Mouse (Mus musculus) layer of hippocampus, adult 6 months (tissue): Measurements from ENCODE around the gene Lamp5. TPM values are rescaled to one million over a fixed set of nuclear protein-coding genes. Genes with fewer than 3 reads are reported as not detected.

Experiments used
- long read RNA-seq, 2 experiments: library from polyadenylated mRNA; unstranded; transcript quantifications; one replicate each; pipeline ENCODE4 v2.0.0; 2019 to 2020
- polyA plus RNA-seq: library from polyadenylated mRNA; unstranded; fragments of <200 nt; fragmentation: Nextera tagmentation; gene quantifications from 2 replicates; pipeline ENCODE4 v1.2.3, GENCODE M21; 2021

Gene Lamp5
- polyA plus RNA-seq, result 52.5 and 54.8 TPM in 2 replicates
- long read RNA-seq, experiment 1, transcript Lamp5-201 (6 exons, 1,955 nt), result major isoform, 64 of 80 reads
- long read RNA-seq, experiment 1, partial matches to known transcripts, result 5 of 80 reads
- long read RNA-seq, experiment 1, other reads (novel, unspliced or antisense), result 7 of 80 reads
- long read RNA-seq, experiment 2, transcript Lamp5-202 (4 exons, 1,384 nt), result minor isoform, 9 of 200 reads
- long read RNA-seq, experiment 2, transcript Lamp5-201 (6 exons, 1,955 nt), result major isoform, 175 of 200 reads
- long read RNA-seq, experiment 2, partial matches to known transcripts, result 8 of 200 reads
- long read RNA-seq, experiment 2, other reads (novel, unspliced or antisense), result 8 of 200 reads

DNA sequence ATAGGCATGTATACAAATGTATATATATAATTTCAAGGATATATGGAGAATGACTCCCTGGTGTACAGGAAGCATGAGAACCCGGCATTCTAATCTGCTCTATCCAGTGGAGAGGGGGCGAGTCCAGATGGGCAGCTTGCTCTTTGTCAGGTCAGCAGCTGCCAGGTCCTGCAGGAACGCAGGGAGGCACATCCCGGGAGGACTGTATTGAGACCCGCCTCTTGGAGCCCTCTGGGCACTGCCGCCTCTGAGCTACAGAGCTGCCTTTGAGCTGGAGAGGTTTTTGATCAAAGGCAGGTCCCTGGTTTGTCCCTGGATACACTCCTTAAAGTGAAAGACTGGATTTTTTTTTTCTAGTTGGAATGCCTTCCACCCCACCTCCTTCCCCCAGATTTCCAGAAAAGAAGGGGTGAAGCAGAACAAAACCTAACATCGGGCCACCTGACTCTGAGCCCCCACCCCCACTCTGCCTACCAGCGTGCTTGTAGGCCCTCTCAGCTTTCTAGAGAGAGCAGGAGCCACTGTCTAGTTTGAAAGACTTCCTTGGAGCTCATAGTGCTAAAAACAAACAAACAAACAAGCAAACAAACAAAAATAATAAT is at the start of gene Lamp5:
Lamp5 (plus strand) TSS at position 552 of the 602 bp plus-strand sequence.

